Mouse (Mus musculus): ENCODE measurements at regions not wholly inside any gene's neighbourhood (a gene's known extent, or its start where the extent isn't known, plus 50 kb on each side); places are given as distances from the start of the nearest gene placed in this dataset.
A peak's percentile ranks its signal among the peaks of the same experiment; 100 is the strongest.

GRCm38 (mm10) chr19:21050994-21051721 lies 97.2 kb upstream of the Tmc1 start:
- no peak overlapping the region for H3K27ac ChIP-seq (ENCODE audit: low read depth, low read length)
- H3K4me2 ChIP-seq (replicated peaks; ENCODE audit: low read depth, low read length), result no peak overlapping the region
- H3K27me3 ChIP-seq (ENCODE audit: control insufficient read depth, insufficient read depth, low read length), result no peaks in the 10 kb centered on the region
- no peak for DNase-seq (ENCODE audit: low spot score)
- no peak overlapping the region for H3K9ac ChIP-seq (ENCODE audit: low read depth, low read length)
- no peak overlapping the region for H3K4me3 ChIP-seq (ENCODE audit: low read depth, low read length)
- H3K9me3 ChIP-seq (ENCODE audit: control insufficient read depth, low read length), result no peaks in the 10 kb centered on the region
- no peak for ATAC-seq (ENCODE audit: low FRiP score)
- 76% methylated on average over 9 of the region's 9 CpGs for WGBS
- H3K36me3 ChIP-seq (ENCODE audit: control insufficient read depth, insufficient read depth, low read length), result no peaks in the 10 kb centered on the region
- H3K4me1 ChIP-seq (replicated peaks; ENCODE audit: control insufficient read depth, insufficient read depth, low read length), result no peaks in the 10 kb centered on the region

DNA sequence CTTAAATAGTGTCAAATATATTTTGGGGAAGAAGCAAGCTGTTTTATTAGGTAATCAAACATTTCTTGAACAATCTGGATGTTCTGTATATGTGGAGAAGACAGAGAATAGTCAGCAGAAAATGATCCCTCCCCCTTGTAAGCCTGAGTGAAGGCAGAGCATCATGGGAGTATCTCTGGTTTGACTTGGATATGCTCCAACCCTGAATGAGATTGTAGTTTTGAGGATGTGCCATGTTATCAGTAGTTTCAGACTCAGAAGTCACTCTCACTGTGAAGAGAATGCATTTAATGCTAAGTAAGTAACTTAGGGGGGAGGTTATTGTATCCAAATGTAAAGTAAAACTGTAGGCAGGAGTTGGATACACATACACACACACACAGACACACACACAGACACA lies 95.3 kb upstream of the Tmc1 start:
- H3K9me3 ChIP-seq (ENCODE audit: control insufficient read depth, low read length), result no peaks in the 10 kb centered on the region
- H3K4me3 ChIP-seq (ENCODE audit: low read depth, low read length), result no peak overlapping the region
- no peak for ATAC-seq (ENCODE audit: low FRiP score)
- H3K4me2 ChIP-seq (replicated peaks; ENCODE audit: low read depth, low read length), result no peak overlapping the region
- no peaks in the 10 kb centered on the region for H3K4me1 ChIP-seq (replicated peaks; ENCODE audit: control insufficient read depth, insufficient read depth, low read length)
- no peaks in the 10 kb centered on the region for H3K27me3 ChIP-seq (ENCODE audit: control insufficient read depth, insufficient read depth, low read length)
- DNase-seq (ENCODE audit: low spot score), result no peak
- no peak overlapping the region for H3K27ac ChIP-seq (ENCODE audit: low read depth, low read length)
- no peak overlapping the region for H3K9ac ChIP-seq (ENCODE audit: low read depth, low read length)
- no peaks in the 10 kb centered on the region for H3K36me3 ChIP-seq (ENCODE audit: control insufficient read depth, insufficient read depth, low read length)

DNA sequence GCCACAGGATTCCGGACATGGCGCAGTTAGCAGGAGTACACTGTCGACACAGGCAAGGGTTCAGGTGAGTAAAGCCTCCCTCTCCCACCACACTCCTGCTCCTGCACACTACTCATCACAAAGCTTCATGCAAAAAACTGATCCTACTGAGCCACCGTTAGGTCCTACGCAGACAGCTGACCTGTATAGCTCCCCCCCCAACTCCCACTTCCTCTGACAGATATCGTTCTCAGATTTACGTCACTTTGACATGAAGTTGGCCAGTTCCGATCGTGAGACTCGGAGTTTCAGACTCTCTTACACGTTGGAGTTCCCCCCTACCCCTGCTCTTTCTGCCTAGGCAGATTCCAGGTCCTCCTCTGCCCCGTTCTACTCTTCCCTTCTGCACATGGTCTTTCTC lies 91.6 kb upstream of the Tmc1 start:
- H3K4me2 ChIP-seq (replicated peaks; ENCODE audit: low read depth, low read length), result no peak overlapping the region
- no peak overlapping the region for H3K27ac ChIP-seq (ENCODE audit: low read depth, low read length)
- H3K4me3 ChIP-seq (ENCODE audit: low read depth, low read length), result no peak overlapping the region
- H3K27me3 ChIP-seq (ENCODE audit: control insufficient read depth, insufficient read depth, low read length), result no peaks in the 10 kb centered on the region
- no peaks in the 10 kb centered on the region for H3K9me3 ChIP-seq (ENCODE audit: control insufficient read depth, low read length)
- no peaks in the 10 kb centered on the region for H3K4me1 ChIP-seq (replicated peaks; ENCODE audit: control insufficient read depth, insufficient read depth, low read length)
- 89% methylated on average over 12 of the region's 12 CpGs for WGBS
- no peak overlapping the region for H3K9ac ChIP-seq (ENCODE audit: low read depth, low read length)
- no peak for ATAC-seq (ENCODE audit: low FRiP score)
- DNase-seq (ENCODE audit: low spot score), result no peak
- no peaks in the 10 kb centered on the region for H3K36me3 ChIP-seq (ENCODE audit: control insufficient read depth, insufficient read depth, low read length)

- H3K27ac ChIP-seq (ENCODE audit: low read depth, low read length), result no peak overlapping the region
- H3K4me1 ChIP-seq (replicated peaks; ENCODE audit: control insufficient read depth, insufficient read depth, low read length), result no peaks in the 10 kb centered on the region
- H3K4me2 ChIP-seq (replicated peaks; ENCODE audit: low read depth, low read length), result no peak overlapping the region
- H3K36me3 ChIP-seq (ENCODE audit: control insufficient read depth, insufficient read depth, low read length), result no peaks in the 10 kb centered on the region
- DNase-seq (ENCODE audit: low spot score) (no peak), ATAC-seq (ENCODE audit: low FRiP score) (no peak)
- H3K9me3 ChIP-seq (ENCODE audit: control insufficient read depth, low read length), result no peaks in the 10 kb centered on the region
- H3K4me3 ChIP-seq (ENCODE audit: low read depth, low read length), result no peak overlapping the region
- WGBS, result 96% methylated on average over 4 of the region's 4 CpGs
- no peak overlapping the region for H3K9ac ChIP-seq (ENCODE audit: low read depth, low read length)
- H3K27me3 ChIP-seq (ENCODE audit: control insufficient read depth, insufficient read depth, low read length), result no peaks in the 10 kb centered on the region
These were observed 90.0 kb upstream of the Tmc1 start for GRCm38 (mm10) chr19:21043958-21044357.

GRCm38 (mm10) chr19:21042536-21042935 lies 88.5 kb upstream of the Tmc1 start:
- 88% methylated on average over 3 of the region's 3 CpGs for WGBS
- Histone ChIP-seq H3K27me3 (ENCODE audit: control insufficient read depth, insufficient read depth, low read length) (no peaks in the 10 kb centered on the region), H3K27ac (ENCODE audit: low read depth, low read length) (no peak overlapping the region), H3K36me3 (ENCODE audit: control insufficient read depth, insufficient read depth, low read length) (no peaks in the 10 kb centered on the region), H3K9me3 (ENCODE audit: control insufficient read depth, low read length) (no peaks in the 10 kb centered on the region), H3K4me3 (ENCODE audit: low read depth, low read length) (no peak overlapping the region), H3K4me1 (replicated peaks; ENCODE audit: control insufficient read depth, insufficient read depth, low read length) (no peaks in the 10 kb centered on the region), H3K4me2 (replicated peaks; ENCODE audit: low read depth, low read length) (no peak overlapping the region), H3K9ac (ENCODE audit: low read depth, low read length) (no peak overlapping the region)
- ATAC-seq (ENCODE audit: low FRiP score), result no peak
- DNase-seq (ENCODE audit: low spot score), result no peak

DNA sequence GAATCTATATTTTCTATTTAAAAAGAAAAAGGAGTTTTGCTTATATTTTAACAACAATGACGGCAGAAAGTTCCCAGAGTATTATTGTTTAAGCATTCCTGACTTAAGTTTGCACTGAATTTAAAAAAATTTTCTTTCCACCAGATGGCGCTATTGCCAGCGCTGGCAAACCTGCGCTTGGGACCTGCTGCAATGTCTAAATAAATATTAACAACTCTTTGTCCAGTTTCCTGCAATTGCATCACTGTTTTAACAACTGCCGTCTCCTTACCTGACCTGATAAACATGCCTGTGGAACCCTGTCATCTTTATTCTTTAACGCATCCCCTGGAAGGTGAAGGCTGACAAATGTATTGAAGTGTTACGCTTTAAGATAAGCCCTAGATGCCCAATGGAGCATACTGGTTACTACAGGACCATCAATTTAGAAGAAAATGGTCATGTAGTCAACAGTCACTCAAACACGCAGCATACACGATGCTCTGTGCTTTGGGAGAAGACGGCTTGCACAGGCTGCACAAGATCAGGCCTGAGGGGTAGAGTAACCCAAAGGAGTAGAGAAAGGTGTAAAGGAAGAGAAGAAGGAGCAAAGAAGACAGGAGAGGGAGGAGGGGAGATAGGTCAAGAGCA lies 83.6 kb upstream of the Tmc1 start:
- no peak overlapping the region for H3K9ac ChIP-seq (ENCODE audit: low read depth, low read length)

DNA sequence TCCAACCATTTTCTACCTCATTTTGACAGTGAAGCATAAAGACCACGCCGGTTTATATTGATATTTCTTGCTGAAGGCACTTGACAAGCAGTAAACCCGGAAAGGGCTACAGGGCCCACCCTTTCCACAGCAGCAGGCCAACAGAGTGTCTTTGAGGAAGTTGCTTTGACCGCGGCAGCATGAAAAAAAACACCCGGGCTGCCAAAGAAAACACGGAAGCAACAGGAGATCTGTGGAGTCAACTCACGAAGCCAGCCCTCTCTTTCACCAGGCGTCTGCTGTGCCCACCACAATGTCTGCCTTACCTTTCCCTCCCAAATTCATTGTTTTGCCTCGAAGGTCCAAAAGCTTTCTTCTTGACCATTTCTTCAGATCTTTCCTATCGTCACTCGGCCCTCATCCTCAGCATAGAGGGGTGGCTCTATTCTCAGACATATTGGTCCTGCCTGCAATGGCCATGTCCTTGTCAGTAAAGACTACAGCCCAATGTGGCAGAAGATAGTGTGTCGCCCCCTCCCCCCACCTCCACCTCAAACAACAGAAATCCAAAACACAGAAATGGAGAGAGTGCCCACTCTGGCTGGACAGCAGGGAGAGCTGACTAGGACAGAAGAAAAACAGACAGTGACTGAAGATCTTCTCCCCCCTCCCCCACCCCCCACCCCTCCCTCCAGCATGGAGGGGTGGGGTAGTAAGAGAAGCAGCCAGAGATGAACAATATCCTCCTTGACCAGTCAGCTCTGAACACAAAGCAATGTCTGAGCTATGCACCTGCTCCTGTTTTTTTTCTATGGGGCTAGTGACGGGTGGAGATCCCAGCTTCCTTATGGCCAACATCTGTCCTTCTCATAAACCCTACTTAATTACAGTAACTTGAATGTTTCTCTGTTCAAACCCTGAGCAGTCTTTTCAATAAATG lies 82.8 kb upstream of the Tmc1 start:
- H3K27me3 ChIP-seq (ENCODE audit: control insufficient read depth, insufficient read depth, low read length), result no peaks in the 10 kb centered on the region
- H3K27ac ChIP-seq (ENCODE audit: low read depth, low read length), result no peak overlapping the region; the same call in 1 of the 2 replicates
- no peak overlapping the region for H3K4me2 ChIP-seq (replicated peaks; ENCODE audit: low read depth, low read length)
- DNase-seq (ENCODE audit: low spot score) (peak; percentile 38), ATAC-seq (ENCODE audit: low FRiP score) (peak; percentile 68)
- H3K9ac ChIP-seq (ENCODE audit: low read depth, low read length), result no peak overlapping the region
- H3K4me3 ChIP-seq (ENCODE audit: low read depth, low read length), result no peak overlapping the region
- no peaks in the 10 kb centered on the region for H3K4me1 ChIP-seq (replicated peaks; ENCODE audit: control insufficient read depth, insufficient read depth, low read length)
- 54% methylated on average over 14 of the region's 14 CpGs for WGBS
- H3K36me3 ChIP-seq (ENCODE audit: control insufficient read depth, insufficient read depth, low read length), result no peaks in the 10 kb centered on the region
- H3K9me3 ChIP-seq (ENCODE audit: control insufficient read depth, low read length), result no peaks in the 10 kb centered on the region

More for the DNA sequence above, 83.6 kb upstream of the Tmc1 start:
- 50% methylated on average over 10 of the region's 10 CpGs for WGBS
- no peak overlapping the region for H3K4me2 ChIP-seq (replicated peaks; ENCODE audit: low read depth, low read length)
- H3K27ac ChIP-seq (ENCODE audit: low read depth, low read length), result no peak overlapping the region
- no peaks in the 10 kb centered on the region for H3K36me3 ChIP-seq (ENCODE audit: control insufficient read depth, insufficient read depth, low read length)
- peak; percentile 79 for DNase-seq (ENCODE audit: low spot score)
- H3K27me3 ChIP-seq (ENCODE audit: control insufficient read depth, insufficient read depth, low read length), result no peaks in the 10 kb centered on the region
- no peak overlapping the region for H3K4me3 ChIP-seq (ENCODE audit: low read depth, low read length)
- peak; percentile 48 for ATAC-seq (ENCODE audit: low FRiP score)
- no peaks in the 10 kb centered on the region for H3K9me3 ChIP-seq (ENCODE audit: control insufficient read depth, low read length)
- H3K4me1 ChIP-seq (replicated peaks; ENCODE audit: control insufficient read depth, insufficient read depth, low read length), result no peaks in the 10 kb centered on the region

- Histone ChIP-seq H3K4me3 (ENCODE audit: low read depth, low read length) (no peak overlapping the region), H3K36me3 (ENCODE audit: control insufficient read depth, insufficient read depth, low read length) (no peaks in the 10 kb centered on the region), H3K4me1 (replicated peaks; ENCODE audit: control insufficient read depth, insufficient read depth, low read length) (no peaks in the 10 kb centered on the region), H3K9ac (ENCODE audit: low read depth, low read length) (no peak overlapping the region), H3K27ac (ENCODE audit: low read depth, low read length) (no peak overlapping the region), H3K27me3 (ENCODE audit: control insufficient read depth, insufficient read depth, low read length) (no peaks in the 10 kb centered on the region), H3K4me2 (replicated peaks; ENCODE audit: low read depth, low read length) (no peak overlapping the region), H3K9me3 (ENCODE audit: control insufficient read depth, low read length) (no peaks in the 10 kb centered on the region)
- WGBS, result 76% methylated on average over 4 of the region's 4 CpGs
- ATAC-seq (ENCODE audit: low FRiP score) (no peak), DNase-seq (ENCODE audit: low spot score) (no peak)
These were observed 81.5 kb upstream of the Tmc1 start for GRCm38 (mm10) chr19:21035505-21035904.
